Mouse (Mus musculus) spleen, postnatal 4 days (tissue): Measurements from ENCODE around the gene Krtap4-9.
"Not testable (repeated sequence)": the region's sequence is repeated elsewhere in the genome, so short reads cannot be mapped to it uniquely, and the experiment has no call there.

Experiments
- DNase-seq, 2 experiments: peaks; one replicate each; pipeline ENCODE4 v3.0.0; 2022; ENCODE audit warnings: low spot score in 2 of 2

Krtap4-9 gene

GRCm38 (mm10) chr11:99784900-99785299 is at the start of gene Krtap4-9:
Krtap4-9 (plus strand) TSS chr11:99785200.
- not testable (repeated sequence) for DNase-seq

- DNase-seq = no peak
These were observed 41.0 kb upstream of the Krtap4-9 start for GRCm38 (mm10) chr11:99743985-99744384.

GRCm38 (mm10) chr11:99758877-99759276 is 26.1 kb upstream of the Krtap4-9 start:
- no peak for DNase-seq

GRCm38 (mm10) chr11:99768410-99768809 is 16.6 kb upstream of the Krtap4-9 start:
- no peak for DNase-seq

- DNase-seq = not testable (repeated sequence)
These were observed 12.2 kb upstream of the Krtap4-9 start, which contains the start of gene Gm11595 for GRCm38 (mm10) chr11:99772813-99773212. Gm11595 (minus strand) TSS chr11:99772913.

GRCm38 (mm10) chr11:99778401-99778800 is 6.6 kb upstream of the Krtap4-9 start:
- no peak for DNase-seq

- no peak for DNase-seq
These were observed 4.4 kb upstream of the Krtap4-9 start, which contains the start of gene Krtap4-8 for GRCm38 (mm10) chr11:99780604-99781003. Krtap4-8 (minus strand) TSS chr11:99780704.

- no peak for DNase-seq
These were observed 8.4 kb downstream of the Krtap4-9 start, which contains the start of gene Gm11596 for GRCm38 (mm10) chr11:99793367-99793766. Gm11596 (minus strand) TSS chr11:99793467.

- not testable (repeated sequence) for DNase-seq
These were observed 13.8 kb downstream of the Krtap4-9 start, which contains the start of gene Gm11569 for GRCm38 (mm10) chr11:99798832-99799231. Gm11569 (minus strand) TSS chr11:99798932.

GRCm38 (mm10) chr11:99804346-99804745 is 19.3 kb downstream of the Krtap4-9 start, which contains the start of gene Gm11554:
Gm11554 (minus strand) TSS chr11:99804446.
- DNase-seq = not testable (repeated sequence)

- not testable (repeated sequence) for DNase-seq
These were observed 24.8 kb downstream of the Krtap4-9 start, which contains the start of gene Krtap4-13 for GRCm38 (mm10) chr11:99809792-99810191. Krtap4-13 (minus strand) TSS chr11:99809892.

GRCm38 (mm10) chr11:99815566-99815965 is 30.6 kb downstream of the Krtap4-9 start, which contains the start of gene Gm11564:
Gm11564 (minus strand) TSS chr11:99815666.
- not testable (repeated sequence) for DNase-seq
